Mouse (Mus musculus) lung, adult 2 months (tissue): ENCODE measurements at regions not wholly inside any gene's neighbourhood (a gene's known extent, or its start where the extent isn't known, plus 50 kb on each side); places are given as distances from the start of the nearest gene placed in this dataset.

ENCODE experiments used
- CTCF ChIP-seq: fragments of 200-500 bp; IDR thresholded peaks from 2 replicates; pipeline ENCODE4 v1.5.1; 2011; ENCODE audit warnings: mild to moderate bottlenecking, low read length, control low read depth; ENCODE audit not compliant: insufficient read depth
- POLR2A ChIP-seq: fragments of 200-500 bp; IDR thresholded peaks from 2 replicates; pipeline ENCODE4 v1.6.1; 2011; ENCODE audit warnings: low read depth, mild to moderate bottlenecking, control low read depth, low read length, borderline replicate concordance; ENCODE audit errors: extremely low read depth

DNA sequence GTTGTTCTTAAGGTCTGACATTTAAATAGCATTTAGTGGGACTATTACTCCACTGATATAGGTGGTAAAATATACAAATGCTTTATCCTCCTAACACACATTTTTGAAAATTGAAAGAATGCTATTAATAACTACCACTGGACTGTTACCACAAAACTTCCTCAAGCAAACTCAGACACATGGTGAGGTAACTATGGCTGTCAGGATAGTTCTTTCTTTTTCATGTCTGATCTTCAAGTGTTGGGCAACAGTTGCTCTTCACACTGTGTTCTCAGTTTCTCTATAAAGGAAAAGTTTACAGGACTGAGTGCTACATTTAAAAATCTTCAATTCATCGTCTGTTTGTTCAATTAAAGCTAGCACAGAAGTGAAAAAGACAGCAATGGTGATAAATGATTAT lies 326.0 kb downstream of the Arl4a start:
- TF ChIP-seq POLR2A: no peak
- no peak for TF ChIP-seq CTCF
